Mouse (Mus musculus) embryo, embryonic 11 days (tissue): ENCODE data around the gene Serpinb3a.
A peak's percentile ranks its signal among the peaks of the same experiment; 100 is the strongest.
"Not testable (repeated sequence)": the region's sequence is repeated elsewhere in the genome, so short reads cannot be mapped to it uniquely, and the experiment has no call there.

Source experiments
- DNase-seq: peaks from one replicate; pipeline ENCODE4 v3.0.0-alpha.2; 2015

Gene Serpinb3a

DNA sequence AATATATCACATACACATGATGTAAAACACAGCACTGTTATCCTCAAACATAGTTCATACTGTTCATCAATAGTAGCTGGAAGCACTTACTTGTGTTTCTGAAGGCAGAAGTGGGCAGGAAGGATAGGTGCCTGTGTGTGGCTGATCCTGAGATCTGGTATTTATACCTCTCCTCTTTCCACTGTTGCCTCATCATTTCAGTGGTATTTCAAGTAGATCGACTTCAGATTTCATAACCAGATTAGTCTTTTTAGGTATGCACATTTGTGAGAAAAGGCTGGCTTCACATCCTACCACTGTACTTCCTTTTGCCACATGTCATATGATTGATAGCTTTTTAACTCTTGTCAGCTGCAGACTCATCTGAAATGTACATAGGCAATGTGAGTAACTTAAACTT is at the start of gene Serpinb3a:
Gene Serpinb3a (minus strand): TSS at position 101 of the 400 bp plus-strand sequence.
- DNase-seq: no peak

DNA sequence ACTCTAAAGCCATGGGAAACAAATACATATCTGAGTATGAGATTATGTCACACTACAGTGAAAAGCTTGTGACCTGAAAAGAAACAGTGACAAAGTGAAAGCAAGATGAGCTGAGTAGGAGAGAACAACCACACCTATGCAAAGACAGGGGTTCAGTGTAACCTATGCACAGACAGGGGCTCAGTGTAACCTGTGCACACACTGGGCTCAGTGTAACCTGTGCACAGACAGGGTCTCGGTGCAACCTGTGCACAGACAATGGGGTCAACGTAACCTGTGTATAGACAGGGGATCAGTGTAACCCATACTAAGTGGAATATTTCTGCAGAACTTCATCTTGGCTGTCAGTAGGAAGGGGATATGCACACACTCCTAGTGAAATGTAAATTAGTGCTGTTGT is 46.3 kb upstream of the Serpinb3a start:
- DNase-seq: no peak

- no peak for DNase-seq
Measured at GRCm38 (mm10) chr1:107083406-107083805, 31.3 kb upstream of the Serpinb3a start, which contains the start of gene Serpinb3d. Gene Serpinb3d (minus strand): TSS chr1:107083506.

DNA sequence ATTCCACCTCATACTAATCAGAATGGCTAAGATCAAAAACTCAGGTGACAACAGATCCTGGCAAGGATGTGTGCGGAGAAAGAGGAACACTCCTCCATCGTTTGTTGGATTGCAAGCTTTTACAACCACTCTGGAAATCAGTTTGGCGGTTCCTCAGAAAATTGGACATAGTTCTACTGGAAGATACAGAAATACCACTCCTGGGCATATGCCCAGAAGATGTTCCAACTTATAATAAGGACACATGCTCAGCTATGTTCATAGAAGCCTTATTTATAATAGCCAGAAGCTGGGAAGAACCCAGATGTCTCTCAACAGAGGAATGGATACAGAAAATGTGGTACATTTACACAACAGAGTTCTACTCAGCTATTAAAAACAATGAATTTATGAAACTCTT is 17.9 kb downstream of the Serpinb3a start:
- not testable (repeated sequence) for DNase-seq

DNA sequence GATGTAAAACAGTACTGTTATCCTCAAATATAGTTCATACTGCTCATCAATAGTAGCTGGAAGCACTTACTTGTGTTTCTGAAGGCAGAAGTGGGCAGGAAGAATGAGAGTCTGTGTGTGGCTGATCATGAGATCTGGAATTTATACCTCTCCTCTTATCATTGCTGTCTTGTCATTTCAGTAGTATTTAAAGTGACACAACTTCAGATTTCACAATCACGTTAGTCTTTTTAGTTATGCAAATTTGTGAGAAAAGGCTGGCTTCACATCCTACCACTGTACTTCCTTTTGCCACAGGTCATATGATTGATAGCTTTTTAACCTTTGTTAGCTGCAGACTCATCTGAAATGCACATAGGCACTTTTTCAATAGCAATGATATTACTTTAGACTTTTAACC is 26.2 kb downstream of the Serpinb3a start:
- DNase-seq: no peak

GRCm38 (mm10) chr1:107015210-107015609 is 36.9 kb downstream of the Serpinb3a start:
- no peak for DNase-seq

DNA sequence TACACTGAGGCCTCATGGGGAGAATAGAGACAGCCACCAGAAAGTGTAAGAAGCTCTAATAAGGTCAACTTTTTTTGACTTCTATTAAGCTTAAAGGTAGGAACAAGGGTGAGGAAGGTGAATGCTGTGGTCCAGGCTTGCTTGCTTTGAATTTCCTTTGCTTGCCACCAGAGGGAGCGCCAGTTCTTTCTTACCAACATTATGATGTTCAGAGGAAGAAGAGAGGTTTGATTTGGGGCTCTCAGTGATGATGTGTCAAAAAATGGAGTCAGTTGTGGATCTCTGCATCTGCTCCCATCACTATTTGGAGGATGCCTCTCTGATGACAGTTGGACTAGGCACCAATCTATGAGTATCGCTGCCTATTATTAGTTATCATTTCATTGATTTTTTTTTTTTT is 37.6 kb downstream of the Serpinb3a start:
- DNase-seq: peak; percentile 40

DNA sequence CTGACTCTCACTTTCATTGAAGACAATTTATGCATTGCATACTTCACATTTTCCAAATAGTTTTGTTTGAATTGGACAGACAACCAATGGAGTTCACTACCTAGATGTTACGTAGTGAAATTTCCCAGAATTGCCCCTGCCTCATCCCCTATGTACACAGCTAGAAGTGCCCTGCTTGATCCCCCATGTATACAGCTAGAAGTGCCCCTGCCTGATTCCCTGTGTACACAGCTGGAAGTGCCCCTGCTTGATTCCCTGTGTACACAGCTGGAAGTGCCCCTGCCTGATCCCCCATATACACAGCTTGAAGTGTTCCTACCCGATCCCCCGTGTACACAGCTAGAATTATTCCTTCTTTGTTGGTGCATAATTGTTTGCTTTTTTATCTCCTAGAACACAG is 45.8 kb downstream of the Serpinb3a start:
- peak; percentile 2 for DNase-seq

GRCm38 (mm10) chr1:107001754-107002153 is 50.3 kb downstream of the Serpinb3a start:
- no peak for DNase-seq

DNA sequence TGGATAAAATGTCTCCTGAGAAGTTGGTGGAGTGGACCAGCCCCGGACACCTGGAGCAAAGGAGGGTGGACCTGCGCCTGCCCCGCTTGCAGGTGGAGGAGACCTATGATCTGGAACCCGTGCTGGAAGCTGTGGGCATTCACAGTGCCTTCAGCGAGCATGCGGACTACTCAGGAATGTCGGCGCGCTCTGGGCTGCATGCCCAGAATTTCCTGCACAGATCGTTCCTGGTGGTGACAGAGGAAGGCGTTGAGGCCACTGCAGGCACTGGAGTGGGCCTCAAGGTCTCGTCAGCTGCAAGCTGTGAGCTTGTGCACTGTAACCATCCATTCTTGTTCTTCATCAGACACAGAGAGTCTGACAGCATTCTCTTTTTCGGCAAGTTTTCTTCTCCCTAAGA is 51.7 kb downstream of the Serpinb3a start:
- peak; percentile 5 for DNase-seq
